Comparison of ENCODE assay signal across 28 mouse cellular contexts in the genomic region with DNA sequence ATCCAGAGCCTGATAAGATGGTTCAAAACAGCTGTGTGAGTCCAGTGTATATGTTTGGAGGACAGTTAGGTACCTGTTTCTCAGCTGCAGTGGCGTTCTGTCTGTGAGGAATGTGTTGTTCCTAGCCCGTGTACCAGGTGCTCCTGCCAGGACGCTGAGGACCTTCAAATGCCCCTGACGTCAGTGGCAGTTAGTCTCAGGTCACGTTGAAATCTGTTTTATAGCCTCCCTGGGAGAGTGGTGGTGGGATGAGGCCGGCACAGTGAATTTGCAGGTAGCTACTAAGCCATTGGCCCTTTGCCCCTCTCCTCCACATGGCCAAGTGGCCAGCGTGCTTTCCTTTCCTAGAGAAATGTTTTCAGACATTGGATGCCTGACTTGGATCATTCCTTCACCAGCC. TPM values are rescaled to one million over a fixed set of nuclear protein-coding genes. Genes with fewer than 3 reads are reported as not detected.
DNase-seq lines count a peak whose midpoint lies in the region; ATAC-seq and TF ChIP-seq lines count a peak whose summit lies in the region.
"Had no signal": no experiment of that assay in that cellular context is flagged by ENCODE, and none has a peak within 500 bp of the region (broad histone marks: within the 10 kb centered on the region; RNA-seq: fewer than 3 reads in every experiment).

No protein-coding gene starts in this region.

- no peaks in the 10 kb centered on the region for H3K36me3 ChIP-seq in kidney, embryonic 16.5 days (ENCODE audit: insufficient read depth, low read length)
- H3K36me3 ChIP-seq in hindbrain, embryonic 15.5 days, result no peaks in the 10 kb centered on the region
- H3K36me3 ChIP-seq in forebrain, embryonic 15.5 days, result no peaks in the 10 kb centered on the region
- H3K36me3 ChIP-seq: embryonic facial prominence, embryonic 15.5 days; limb, embryonic 12.5 days; liver, embryonic 15.5 days; lung, embryonic 15.5 days; neural tube, embryonic 12.5 days had no signal

- no peak overlapping the region for H3K4me3 ChIP-seq in gastrocnemius, adult 2 months
- H3K4me3 ChIP-seq in kidney, embryonic 16.5 days (ENCODE audit: low read length), result no peak overlapping the region
- no peak overlapping the region for H3K4me3 ChIP-seq in hindbrain, embryonic 15.5 days
- H3K4me3 ChIP-seq in forebrain, embryonic 15.5 days, result no peak overlapping the region
- H3K4me3 ChIP-seq: embryonic facial prominence, embryonic 10.5 days; embryonic facial prominence, embryonic 15.5 days; layer of hippocampus, adult 2 months; left cerebral cortex, adult 2 months; limb, embryonic 12.5 days; liver, embryonic 15.5 days; lung, embryonic 15.5 days; neural tube, embryonic 12.5 days had no signal

- 0 out of 2 replicates have a peak overlapping the region, but pooled peaks have one; percentile 28 for H3K27ac ChIP-seq in gastrocnemius, adult 2 months
- H3K27ac ChIP-seq in kidney, embryonic 16.5 days (ENCODE audit: low read length), result no peak overlapping the region
- peak overlapping the region; percentile 53; the same call in 1 of the 2 replicates for H3K27ac ChIP-seq in hindbrain, embryonic 15.5 days (replicated peaks)
- H3K27ac ChIP-seq in forebrain, embryonic 15.5 days (replicated peaks), result no peak overlapping the region
- H3K27ac ChIP-seq: embryonic facial prominence, embryonic 10.5 days; embryonic facial prominence, embryonic 15.5 days; layer of hippocampus, adult 2 months; left cerebral cortex, adult 2 months; limb, embryonic 12.5 days; liver, embryonic 15.5 days; lung, embryonic 15.5 days; neural tube, embryonic 12.5 days had no signal

- intact Hi-C loops in gastrocnemius, adult 2 months (cut with DNase I), result loop anchor here (5.0 kb wide), 1 partner anchor 122 kb away; no protein-coding TSS in a partner anchor

- H3K4me2 ChIP-seq in kidney, embryonic 16.5 days (replicated peaks; ENCODE audit: low read depth, low read length), result no peak overlapping the region
- H3K4me2 ChIP-seq in hindbrain, embryonic 15.5 days, result no peak overlapping the region
- no peak overlapping the region for H3K4me2 ChIP-seq in forebrain, embryonic 15.5 days (replicated peaks)
- H3K4me2 ChIP-seq: embryonic facial prominence, embryonic 15.5 days; limb, embryonic 12.5 days; liver, embryonic 15.5 days; lung, embryonic 15.5 days; midbrain, embryonic 11.5 days; neural tube, embryonic 12.5 days had no signal

- no peak overlapping the region for H3K9ac ChIP-seq in kidney, embryonic 16.5 days (replicated peaks; ENCODE audit: low read length)
- no peak overlapping the region for H3K9ac ChIP-seq in hindbrain, embryonic 15.5 days
- H3K9ac ChIP-seq in forebrain, embryonic 15.5 days (replicated peaks), result no peak overlapping the region
- H3K9ac ChIP-seq: embryonic facial prominence, embryonic 15.5 days; limb, embryonic 12.5 days; liver, embryonic 15.5 days; lung, embryonic 15.5 days; neural tube, embryonic 12.5 days had no signal

- 51% methylated on average over 7 of the region's 7 CpGs for WGBS in kidney, embryonic 16.5 days
- WGBS in hindbrain, embryonic 15.5 days, result 87% methylated on average over 7 of the region's 7 CpGs
- 90% methylated on average over 7 of the region's 7 CpGs for WGBS in forebrain, embryonic 15.5 days

- no peak for ATAC-seq in kidney, embryonic 16.5 days (ENCODE audit: low FRiP score, low TSS enrichment)
- ATAC-seq in hindbrain, embryonic 15.5 days (ENCODE audit: low FRiP score, low read depth), result no peak
- ATAC-seq in forebrain, embryonic 15.5 days (replicated peaks), result no peak
- ATAC-seq: activated CD4-positive, CD25-positive, alpha-beta regulatory T cell, adult 4 months; forebrain, embryonic 14.5 days; intestine, postnatal 0 days; midbrain, embryonic 16.5 days had no signal

- no peak for TF ChIP-seq CTCF in gastrocnemius, adult 2 months (IDR thresholded peaks at IDR 0.05)

- DNase-seq in gastrocnemius, adult 2 months, result no peak
- no peak for DNase-seq in gastrocnemius, postnatal 25 days
- peak; percentile 76 for DNase-seq in kidney, adult 11 months
- peak; percentile 33 to 84 for DNase-seq in kidney, postnatal 25 days
- no peak for DNase-seq in urinary bladder, postnatal 14 days (ENCODE audit: low spot score)
- DNase-seq: adrenal gland, adult 2 months; adrenal gland, postnatal 36 days; cerebellum, adult 18-20 months; heart, postnatal 14 days; retina, postnatal 1 day; right cerebral cortex, postnatal 14 days had no signal

- H3K27me3 ChIP-seq in kidney, embryonic 16.5 days (ENCODE audit: insufficient read depth, low read length), result no peaks in the 10 kb centered on the region
- H3K27me3 ChIP-seq in hindbrain, embryonic 15.5 days, result no peaks in the 10 kb centered on the region
- H3K27me3 ChIP-seq in forebrain, embryonic 15.5 days, result no peaks in the 10 kb centered on the region
- H3K27me3 ChIP-seq: CH12.LX; embryonic facial prominence, embryonic 15.5 days; limb, embryonic 12.5 days; liver, embryonic 15.5 days; lung, embryonic 15.5 days; neural tube, embryonic 12.5 days had no signal

- peaks cover 13% of the 10 kb centered on the region for H3K4me1 ChIP-seq in kidney, embryonic 16.5 days (ENCODE audit: insufficient read depth, low read length)
- peaks cover 46% of the 10 kb centered on the region for H3K4me1 ChIP-seq in hindbrain, embryonic 15.5 days (replicated peaks)
- peaks cover 46% of the 10 kb centered on the region for H3K4me1 ChIP-seq in forebrain, embryonic 15.5 days

- no peaks in the 10 kb centered on the region for H3K9me3 ChIP-seq in kidney, embryonic 16.5 days (ENCODE audit: low read length)
- H3K9me3 ChIP-seq in hindbrain, embryonic 15.5 days, result no peaks in the 10 kb centered on the region
- no peaks in the 10 kb centered on the region for H3K9me3 ChIP-seq in forebrain, embryonic 15.5 days
- H3K9me3 ChIP-seq: embryonic facial prominence, embryonic 10.5 days; embryonic facial prominence, embryonic 15.5 days; limb, embryonic 12.5 days; liver, embryonic 15.5 days; lung, embryonic 15.5 days; neural tube, embryonic 12.5 days had no signal

RNA-seq across cellular contexts. Expression of a gene that starts 18.6 kb away (rescaled TPM):
- 1 to 10 TPM; 7.9 to 9.8 TPM for total RNA-seq in gastrocnemius, adult 2 months (2021)
- total RNA-seq in gastrocnemius, postnatal 25 days (2021), result 1 to 10 TPM; 6.7 to 7.3 TPM
- 71.6 and 72.0 TPM in 2 replicates for polyA plus RNA-seq in kidney, embryonic 16.5 days (2015; fragmentation: Nextera tagmentation; extraction: Ambion mirVana)
- 55.6 and 58.9 TPM in 2 replicates for polyA plus RNA-seq in hindbrain, embryonic 15.5 days (2015; fragmentation: Nextera tagmentation; extraction: Ambion mirVana)
- polyA plus RNA-seq in forebrain, embryonic 15.5 days (2015; fragmentation: Nextera tagmentation; extraction: Ambion mirVana), result 81.1 and 82.5 TPM in 2 replicates

Comparison
In these comparisons a context has a peak if more than half of its experiments do, and no peak if none do; other contexts are left out.
1. DNase-seq: peak in kidney, adult 11 months (single experiment) and kidney, postnatal 25 days (2 of 2); none in gastrocnemius, adult 2 months (single experiment), gastrocnemius, postnatal 25 days (single experiment) and urinary bladder, postnatal 14 days (single experiment).
2. H3K27ac ChIP-seq: peak in gastrocnemius, adult 2 months (single experiment) and hindbrain, embryonic 15.5 days (single experiment); none in kidney, embryonic 16.5 days (single experiment) and forebrain, embryonic 15.5 days (single experiment).